Mouse (Mus musculus): ENCODE results near the gene Rora. TPM values are rescaled to one million over a fixed set of nuclear protein-coding genes. Genes with fewer than 3 reads are reported as not detected.

The Rora gene
- polyA plus RNA-seq, 1 experiment from 2014 or later, result 12.6 TPM

- H3K4me1 ChIP-seq, result 0 out of 2 replicates have a peak, but pooled peaks cover 6% of the 10 kb centered on the region
- ATAC-seq, result no peak
- H3K36me3 ChIP-seq (ENCODE audit: poor library complexity, severe bottlenecking), result no peaks in the 10 kb centered on the region
- H3K27me3 ChIP-seq, result no peaks in the 10 kb centered on the region
- H3K4me2 ChIP-seq, result no peak overlapping the region
- H3K4me3 ChIP-seq, result no peak overlapping the region
- 67% methylated on average over 6 of the region's 6 CpGs for WGBS
- H3K27ac ChIP-seq, result no peak overlapping the region
- H3K9me3 ChIP-seq (replicated peaks), result no peaks in the 10 kb centered on the region
- no peak overlapping the region for H3K9ac ChIP-seq
Measured at GRCm38 (mm10) chr9:68906361-68906883, 252.8 kb downstream of the Rora start.

- Histone ChIP-seq H3K36me3 (ENCODE audit: poor library complexity, severe bottlenecking) (no peaks in the 10 kb centered on the region), H3K4me2 (no peak overlapping the region), H3K4me3 (no peak overlapping the region), H3K9ac (no peak overlapping the region), H3K4me1 (peaks cover 11% of the 10 kb centered on the region), H3K9me3 (replicated peaks) (no peaks in the 10 kb centered on the region), H3K27ac (no peak overlapping the region), H3K27me3 (no peaks in the 10 kb centered on the region)
- 49% methylated on average over 8 of the region's 8 CpGs for WGBS
- ATAC-seq, result no peak
Measured at GRCm38 (mm10) chr9:68912483-68913151, 259.0 kb downstream of the Rora start.

- Histone ChIP-seq H3K27ac (no peak overlapping the region), H3K4me1 (peaks cover 11% of the 10 kb centered on the region), H3K4me3 (no peak overlapping the region), H3K9ac (no peak overlapping the region), H3K27me3 (no peaks in the 10 kb centered on the region), H3K9me3 (replicated peaks) (no peaks in the 10 kb centered on the region), H3K4me2 (no peak overlapping the region), H3K36me3 (ENCODE audit: poor library complexity, severe bottlenecking) (no peaks in the 10 kb centered on the region)
- WGBS, result 69% methylated on average over 10 of the region's 10 CpGs
- no peak for ATAC-seq
Measured at GRCm38 (mm10) chr9:68913191-68913697, 259.7 kb downstream of the Rora start.

- Histone ChIP-seq H3K9ac (no peak overlapping the region), H3K4me3 (no peak overlapping the region), H3K9me3 (replicated peaks) (no peaks in the 10 kb centered on the region), H3K36me3 (ENCODE audit: poor library complexity, severe bottlenecking) (no peaks in the 10 kb centered on the region), H3K27ac (no peak overlapping the region), H3K4me1 (peaks cover 11% of the 10 kb centered on the region), H3K27me3 (no peaks in the 10 kb centered on the region), H3K4me2 (no peak overlapping the region)
- WGBS, result 95% methylated on average over 4 of the region's 4 CpGs
- no peak for ATAC-seq
Measured at GRCm38 (mm10) chr9:68914541-68915275, 261.1 kb downstream of the Rora start.

- Histone ChIP-seq H3K4me3 (no peak overlapping the region), H3K27ac (no peak overlapping the region), H3K27me3 (no peaks in the 10 kb centered on the region), H3K9me3 (replicated peaks) (no peaks in the 10 kb centered on the region), H3K36me3 (ENCODE audit: poor library complexity, severe bottlenecking) (no peaks in the 10 kb centered on the region), H3K9ac (no peak overlapping the region), H3K4me1 (peaks cover 11% of the 10 kb centered on the region), H3K4me2 (no peak overlapping the region)
- 0 out of 2 replicates have a peak, but pooled peaks have one; percentile 36 for ATAC-seq
- WGBS, result 46% methylated on average over 1 of the region's 1 CpGs
Measured at GRCm38 (mm10) chr9:68916741-68917140, 263.2 kb downstream of the Rora start.

GRCm38 (mm10) chr9:68923128-68923601 is 269.6 kb downstream of the Rora start:
- Histone ChIP-seq H3K27ac (no peak overlapping the region; the same call in 1 of the 2 replicates), H3K27me3 (no peaks in the 10 kb centered on the region), H3K4me1 (peaks cover 9% of the 10 kb centered on the region), H3K9me3 (replicated peaks) (no peaks in the 10 kb centered on the region), H3K4me2 (no peak overlapping the region), H3K4me3 (no peak overlapping the region), H3K9ac (no peak overlapping the region), H3K36me3 (ENCODE audit: poor library complexity, severe bottlenecking) (no peaks in the 10 kb centered on the region)
- WGBS, result 40% methylated on average over 12 of the region's 12 CpGs
- ATAC-seq, result peak; percentile 82

GRCm38 (mm10) chr9:68926406-68926805 is 272.8 kb downstream of the Rora start:
- Histone ChIP-seq H3K9me3 (replicated peaks) (no peaks in the 10 kb centered on the region), H3K4me2 (no peak overlapping the region), H3K4me3 (no peak overlapping the region), H3K9ac (no peak overlapping the region), H3K27ac (no peak overlapping the region), H3K36me3 (ENCODE audit: poor library complexity, severe bottlenecking) (no peaks in the 10 kb centered on the region), H3K27me3 (no peaks in the 10 kb centered on the region), H3K4me1 (peaks cover 17% of the 10 kb centered on the region)
- WGBS, result 96% methylated on average over 6 of the region's 6 CpGs
- no peak for ATAC-seq

- Histone ChIP-seq H3K9ac (no peak overlapping the region), H3K27me3 (no peaks in the 10 kb centered on the region), H3K4me2 (no peak overlapping the region), H3K9me3 (replicated peaks) (0 out of 2 replicates have a peak, but pooled peaks cover 4% of the 10 kb centered on the region), H3K36me3 (ENCODE audit: poor library complexity, severe bottlenecking) (no peaks in the 10 kb centered on the region), H3K4me1 (peaks cover 8% of the 10 kb centered on the region; the same call in 1 of the 2 replicates), H3K27ac (no peak overlapping the region), H3K4me3 (no peak overlapping the region)
- WGBS, result 66% methylated on average over 3 of the region's 3 CpGs
- ATAC-seq, result no peak
Measured at GRCm38 (mm10) chr9:68933159-68933558, 279.6 kb downstream of the Rora start.

GRCm38 (mm10) chr9:68934238-68934637 is 280.7 kb downstream of the Rora start:
- Histone ChIP-seq H3K4me1 (peaks cover 8% of the 10 kb centered on the region; the same call in 1 of the 2 replicates), H3K9ac (no peak overlapping the region), H3K27ac (no peak overlapping the region), H3K27me3 (no peaks in the 10 kb centered on the region), H3K9me3 (replicated peaks) (0 out of 2 replicates have a peak, but pooled peaks cover 4% of the 10 kb centered on the region), H3K4me2 (no peak overlapping the region), H3K36me3 (ENCODE audit: poor library complexity, severe bottlenecking) (no peaks in the 10 kb centered on the region), H3K4me3 (no peak overlapping the region)
- 67% methylated on average over 4 of the region's 4 CpGs for WGBS
- no peak for ATAC-seq

- Histone ChIP-seq H3K9me3 (replicated peaks) (0 out of 2 replicates have a peak, but pooled peaks cover 4% of the 10 kb centered on the region), H3K4me1 (no peaks in the 10 kb centered on the region), H3K27ac (no peak overlapping the region), H3K4me3 (no peak overlapping the region), H3K27me3 (no peaks in the 10 kb centered on the region), H3K36me3 (ENCODE audit: poor library complexity, severe bottlenecking) (no peaks in the 10 kb centered on the region), H3K9ac (no peak overlapping the region), H3K4me2 (no peak overlapping the region)
- no peak for ATAC-seq
- WGBS, result 96% methylated on average over 11 of the region's 11 CpGs
Measured at GRCm38 (mm10) chr9:68935611-68936010, 282.0 kb downstream of the Rora start.

- H3K4me2 ChIP-seq, result no peak overlapping the region
- peak; percentile 53; the same call in 1 of the 2 replicates for ATAC-seq
- peaks cover 16% of the 10 kb centered on the region for H3K4me1 ChIP-seq
- 0 out of 2 replicates have a peak, but pooled peaks cover 4% of the 10 kb centered on the region for H3K9me3 ChIP-seq (replicated peaks)
- WGBS, result 44% methylated on average over 7 of the region's 7 CpGs
- no peaks in the 10 kb centered on the region for H3K36me3 ChIP-seq (ENCODE audit: poor library complexity, severe bottlenecking)
- no peak overlapping the region for H3K4me3 ChIP-seq
- no peak overlapping the region for H3K27ac ChIP-seq
- 0 out of 2 replicates have a peak, but pooled peaks cover 9% of the 10 kb centered on the region for H3K27me3 ChIP-seq
- no peak overlapping the region for H3K9ac ChIP-seq
Measured at GRCm38 (mm10) chr9:68941037-68941436, 287.5 kb downstream of the Rora start.

GRCm38 (mm10) chr9:68942595-68943011 is 289.0 kb downstream of the Rora start:
- 36% methylated on average over 4 of the region's 4 CpGs for WGBS
- ATAC-seq, result peak; percentile 66

More at GRCm38 (mm10) chr9:68942595-68943011, 289.0 kb downstream of the Rora start:
- Histone ChIP-seq H3K4me3 (no peak overlapping the region), H3K27ac (0 out of 2 replicates have a peak overlapping the region, but pooled peaks have one; percentile 7), H3K27me3 (0 out of 2 replicates have a peak, but pooled peaks cover 14% of the 10 kb centered on the region), H3K9me3 (replicated peaks) (no peaks in the 10 kb centered on the region), H3K9ac (no peak overlapping the region), H3K4me2 (no peak overlapping the region), H3K4me1 (peaks cover 17% of the 10 kb centered on the region), H3K36me3 (ENCODE audit: poor library complexity, severe bottlenecking) (no peaks in the 10 kb centered on the region)
